Mouse (Mus musculus) adrenal gland, adult (tissue): ENCODE results near the gene Mterf4.

ENCODE experiments used
- DNase-seq, 2 experiments: peaks; one replicate each; pipeline ENCODE4 v3.0.0; 2022 to 2023; ENCODE audit warnings: low spot score in 1 of 2; ENCODE audit not compliant: inconsistent age in 2 of 2

Mterf4 gene

GRCm38 (mm10) chr1:93268246-93268645 is 37.5 kb downstream of the Mterf4 start:
- DNase-seq, result no peak

GRCm38 (mm10) chr1:93267207-93267606 is 38.5 kb downstream of the Mterf4 start:
- DNase-seq, result no peak

DNA sequence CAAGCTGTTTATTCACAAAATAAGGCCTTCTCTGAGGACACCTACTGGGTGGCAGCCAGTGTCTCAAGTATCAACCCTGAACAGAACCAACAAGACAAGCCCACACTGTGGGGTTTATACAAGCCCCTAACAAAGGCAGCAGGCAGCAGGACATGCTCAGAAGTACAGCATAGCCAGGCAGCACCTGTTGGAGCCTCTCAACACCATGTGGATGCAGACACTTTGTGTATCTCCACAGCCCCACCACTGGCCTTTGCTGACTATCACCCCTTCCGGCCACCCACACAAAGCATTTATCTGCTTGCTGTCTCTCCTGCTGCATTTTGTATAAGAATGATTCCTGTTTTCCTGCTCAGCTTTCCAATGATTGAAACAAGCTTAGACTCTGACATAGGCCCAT is 48.2 kb downstream of the Mterf4 start:
- no peak for DNase-seq

DNA sequence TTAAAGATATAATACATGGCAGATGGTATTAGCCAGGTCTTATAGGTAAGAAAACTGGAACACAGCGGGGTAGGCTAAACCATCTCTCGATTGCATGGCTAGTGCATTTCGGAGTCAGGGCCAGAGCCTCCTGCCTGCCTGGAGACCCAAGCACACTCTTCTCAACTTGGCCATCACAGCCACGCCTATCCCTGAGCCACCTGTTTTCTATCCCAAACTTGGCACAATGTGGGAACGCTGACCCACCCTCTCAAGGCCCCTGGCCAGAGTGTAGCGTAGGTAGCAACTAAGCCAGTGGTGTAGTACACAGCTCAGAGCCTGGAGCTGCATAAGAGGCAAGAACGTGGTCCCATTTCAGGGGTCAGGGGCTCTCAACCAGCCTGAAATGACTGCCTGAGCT is 50.0 kb downstream of the Mterf4 start:
- DNase-seq, result no peak

GRCm38 (mm10) chr1:93252586-93252985 is 53.1 kb downstream of the Mterf4 start:
- no peak for DNase-seq
